Mouse (Mus musculus) G1E (cell line): ENCODE results near the gene Hbp1.
A peak's percentile ranks its signal among the peaks of the same experiment; 100 is the strongest.

Experiments
- CTCF ChIP-seq: IDR thresholded peaks from 2 replicates; pipeline ENCODE4 v1.5.1; 2012; ENCODE audit warnings: low read depth, low read length, inconsistent platforms, mixed read lengths
- GATA1 ChIP-seq: IDR thresholded peaks from 2 replicates; pipeline ENCODE4 v1.6.1; 2012; ENCODE audit warnings: borderline replicate concordance, low read length, inconsistent platforms, mixed read lengths
- TAL1 ChIP-seq: conservative IDR thresholded peaks from 2 replicates; pipeline ENCODE4 v1.6.1; 2012; ENCODE audit warnings: low read depth, low read length, inconsistent platforms, mixed read lengths

- TF ChIP-seq CTCF (peak; percentile 52), GATA1 (no peak), TAL1 (no peak)
Observed at GRCm38 (mm10) chr12:31947476-31947875, 2.9 kb downstream of the Hbp1 start.
